Mouse (Mus musculus) thymus, adult 2 months (tissue): ENCODE measurements around the gene Dpp3. TPM values are rescaled to one million over a fixed set of nuclear protein-coding genes. Genes with fewer than 3 reads are reported as not detected.

Experiments
- DNase-seq: peaks from one replicate; pipeline ENCODE4 v3.0.0; 2021
- H3K27ac ChIP-seq: fragments of 200-500 bp; 2 replicates; pipeline ENCODE4 v1.5.1; 2012; ENCODE audit warnings: low read length, control low read depth; ENCODE audit not compliant: control insufficient read depth, insufficient read depth
- H3K27me3 ChIP-seq: fragments of 200-500 bp; 2 replicates; pipeline ENCODE4 v1.6.1; 2012; ENCODE audit warnings: mild to moderate bottlenecking, low read length, moderate library complexity, mixed read lengths; ENCODE audit not compliant: control insufficient read depth, insufficient read depth
- H3K36me3 ChIP-seq: fragments of 200-500 bp; 2 replicates; pipeline ENCODE4 v1.6.1; 2012; ENCODE audit warnings: mild to moderate bottlenecking, low read length, moderate library complexity; ENCODE audit not compliant: control insufficient read depth, insufficient read depth
- H3K4me1 ChIP-seq: fragments of 200-500 bp; replicated peaks from 2 replicates; pipeline ENCODE4 v1.6.1; 2012; ENCODE audit warnings: low read length; ENCODE audit not compliant: control insufficient read depth, insufficient read depth
- H3K4me3 ChIP-seq: fragments of 200-500 bp; 2 replicates; pipeline ENCODE4 v1.5.1; 2012; ENCODE audit warnings: mild to moderate bottlenecking, low read length, control low read depth, moderate library complexity; ENCODE audit not compliant: control insufficient read depth, insufficient read depth
- CTCF ChIP-seq: fragments of 200-500 bp; IDR thresholded peaks from 2 replicates; pipeline ENCODE4 v1.5.1; 2012; ENCODE audit warnings: mild to moderate bottlenecking, control low read depth, low read length, moderate library complexity, borderline replicate concordance; ENCODE audit not compliant: control insufficient read depth, poor library complexity, insufficient read depth; ENCODE audit errors: extremely low read depth
- POLR2A ChIP-seq: fragments of 200-500 bp; IDR thresholded peaks from 2 replicates; pipeline ENCODE4 v1.6.1; 2012; ENCODE audit warnings: mild to moderate bottlenecking, low read length, control low read depth, moderate library complexity; ENCODE audit not compliant: control insufficient read depth, poor library complexity, insufficient read depth; ENCODE audit errors: extremely low read depth
- WGBS: fragments of 180-500 bp; shearing (Covaris S2); methylation state at CpG from one replicate; pipeline ENCODE4 v1.1.7; 2018; 5-methylcytosine and 5-hydroxymethylcytosine counted together
- polyA plus RNA-seq: library from polyadenylated mRNA; depleted of rRNA; stranded (reverse); fragments of >200 nt; gene quantifications from 2 replicates; pipeline ENCODE4 v1.2.3, GENCODE M21; 2012

The Dpp3 gene
- polyA plus RNA-seq, 1 experiment, result 153 TPM

DNA sequence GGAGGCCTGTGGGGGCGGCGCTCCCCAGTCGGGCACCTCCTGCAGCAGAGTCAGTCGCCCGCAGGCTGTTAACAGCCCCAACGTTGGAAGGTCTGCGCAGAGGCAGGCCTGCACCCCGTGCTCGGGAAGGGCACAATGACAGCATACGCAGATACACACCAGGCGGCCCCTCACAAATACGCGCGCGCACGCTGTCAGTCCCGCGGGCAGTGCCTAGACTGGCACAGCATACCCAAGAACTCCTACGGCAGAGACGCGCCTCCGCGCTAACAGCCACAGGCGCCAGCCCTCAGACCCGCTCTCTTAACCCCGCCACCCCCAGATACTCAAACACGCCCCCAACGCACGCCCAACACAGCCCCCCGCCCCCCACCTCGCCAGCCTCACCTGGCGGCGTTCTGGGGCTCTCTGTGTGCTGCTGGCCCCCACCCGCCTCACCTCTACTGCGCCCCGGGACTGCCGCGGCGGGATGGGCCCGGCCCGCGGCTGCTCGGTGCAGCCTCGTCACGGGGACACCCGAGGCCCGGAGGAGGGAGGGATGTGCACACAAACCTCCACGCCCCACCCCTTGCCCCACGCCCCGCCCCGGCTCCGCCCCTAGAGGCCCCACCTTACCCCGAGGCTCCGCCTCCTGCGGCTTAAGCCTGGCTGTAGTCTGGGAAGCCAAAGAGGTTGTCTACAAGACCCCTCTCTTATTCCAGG, 14.6 kb upstream of the Dpp3 start, which contains the start of gene Peli3:
TSS of gene Peli3 (minus strand) at position 577 of the 702 bp plus-strand sequence.
- peak; percentile 77 for DNase-seq
- Histone ChIP-seq H3K27me3 (no peaks in the 10 kb centered on the region; the same call in 1 of the 2 replicates), H3K27ac (no peak within 1 kb of the TSS), H3K36me3 (no peaks in the 10 kb centered on the region), H3K4me3 (peak within 1 kb of the TSS; percentile 49), H3K4me1 (peaks cover 13% of the 10 kb centered on the region)
- TF ChIP-seq CTCF (no peak), POLR2A (no peak)
- whole genome bisulfite sequencing, result 1% methylated on average over 46 of the region's 55 CpGs

DNA sequence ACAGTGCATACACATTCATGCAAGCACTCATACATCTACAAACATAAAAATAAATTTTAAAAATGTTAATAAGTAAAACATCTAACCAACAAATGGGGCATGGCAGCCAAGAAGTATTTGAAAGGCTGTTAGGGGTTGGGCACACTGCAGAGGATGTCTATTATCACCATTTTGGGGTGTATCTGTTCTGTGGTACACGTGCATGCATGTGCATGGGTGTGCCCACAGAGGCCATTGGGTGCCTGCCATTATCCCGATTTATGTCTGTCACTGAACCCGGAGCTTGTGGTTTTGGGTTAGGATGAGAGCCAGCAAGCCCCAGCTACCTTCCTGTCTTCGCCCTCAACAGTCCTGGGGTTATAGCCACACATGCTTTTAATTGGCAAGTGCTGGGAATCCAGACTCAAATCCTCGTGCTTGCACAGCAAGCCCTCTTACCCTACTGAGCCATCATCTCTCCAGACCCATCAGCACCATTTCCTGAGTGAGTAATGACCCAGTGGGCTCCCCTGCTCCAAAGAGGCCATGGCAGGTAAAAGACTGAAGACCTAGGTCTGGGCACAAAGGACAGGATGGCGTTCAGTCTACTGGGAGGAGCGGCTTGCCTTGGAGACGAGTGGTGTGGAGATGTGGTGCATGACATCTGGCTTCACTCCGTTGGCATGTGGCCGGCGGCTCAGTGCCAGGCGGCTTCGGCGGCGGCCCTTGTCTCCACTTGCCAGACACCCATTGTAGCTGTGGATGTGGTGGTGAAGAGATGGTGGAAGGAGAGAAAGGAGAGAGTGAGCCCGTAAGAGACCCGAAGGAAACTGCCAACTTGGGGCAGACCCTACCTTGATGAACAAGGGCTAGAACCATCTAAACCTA, 9.6 kb upstream of the Dpp3 start:
- H3K27me3 ChIP-seq, result no peaks in the 10 kb centered on the region; the same call in 1 of the 2 replicates
- DNase-seq, result no peak
- 73% methylated on average over 17 of the region's 17 CpGs for WGBS
- TF ChIP-seq POLR2A, result no peak
- no peak for TF ChIP-seq CTCF
- no peaks in the 10 kb centered on the region for H3K36me3 ChIP-seq
- no peak overlapping the region for H3K27ac ChIP-seq
- peaks cover 6% of the 10 kb centered on the region; the same call in 1 of the 2 replicates for H3K4me1 ChIP-seq
- H3K4me3 ChIP-seq, result no peak overlapping the region

DNA sequence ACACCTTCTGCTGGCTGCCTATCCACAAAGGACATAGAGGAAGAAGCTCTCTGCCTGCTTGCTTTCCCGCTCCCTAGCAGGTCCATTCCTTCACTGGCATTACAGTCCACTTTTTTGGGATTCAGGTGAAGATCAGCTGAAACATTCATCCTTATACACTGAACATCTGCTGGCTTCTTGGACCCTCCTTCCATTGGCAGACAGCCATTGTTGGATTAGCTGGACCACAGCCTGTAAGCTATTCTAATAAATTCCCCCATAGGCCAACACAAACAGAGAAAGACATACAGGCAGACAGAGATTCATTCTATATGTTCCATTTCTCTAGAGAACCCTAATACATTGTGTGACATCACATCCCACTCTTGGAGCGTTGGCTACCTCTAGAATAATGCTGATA, 8.8 kb upstream of the Dpp3 start:
- H3K27ac ChIP-seq, result no peak overlapping the region
- DNase-seq, result no peak
- no peaks in the 10 kb centered on the region for H3K4me1 ChIP-seq
- no peak overlapping the region for H3K4me3 ChIP-seq
- TF ChIP-seq CTCF (no peak), POLR2A (no peak)
- H3K27me3 ChIP-seq, result no peaks in the 10 kb centered on the region; the same call in 1 of the 2 replicates
- no peaks in the 10 kb centered on the region for H3K36me3 ChIP-seq
- 87% methylated on average over 2 of the region's 2 CpGs for WGBS

DNA sequence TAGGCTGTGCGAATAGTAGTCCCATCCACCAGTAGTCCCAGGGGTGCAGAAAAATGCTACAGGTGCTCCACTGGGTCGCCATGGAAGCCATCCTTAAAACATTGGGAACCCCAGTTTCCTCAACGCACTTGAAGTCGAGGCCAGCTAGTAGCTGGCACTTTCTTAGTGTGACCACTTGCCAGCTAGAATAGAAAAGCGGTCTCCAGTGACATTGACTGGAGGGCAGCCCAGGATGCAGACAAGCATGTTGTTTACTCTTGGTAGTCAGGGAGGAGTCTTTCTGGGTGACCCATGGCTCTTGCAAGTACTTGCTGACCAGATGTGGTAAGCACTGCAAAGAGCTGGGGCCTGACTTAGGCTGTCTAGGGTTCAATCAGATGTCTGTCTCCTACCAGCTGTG, 694 bp upstream of the Dpp3 start:
- Histone ChIP-seq H3K36me3 (peaks cover 6% of the 10 kb centered on the region; the same call in 1 of the 2 replicates), H3K27ac (no peak overlapping the region), H3K27me3 (no peaks in the 10 kb centered on the region), H3K4me1 (peaks cover 12% of the 10 kb centered on the region), H3K4me3 (no peak overlapping the region)
- 85% methylated on average over 5 of the region's 5 CpGs for WGBS
- no peak for DNase-seq
- TF ChIP-seq POLR2A (no peak), CTCF (no peak)

DNA sequence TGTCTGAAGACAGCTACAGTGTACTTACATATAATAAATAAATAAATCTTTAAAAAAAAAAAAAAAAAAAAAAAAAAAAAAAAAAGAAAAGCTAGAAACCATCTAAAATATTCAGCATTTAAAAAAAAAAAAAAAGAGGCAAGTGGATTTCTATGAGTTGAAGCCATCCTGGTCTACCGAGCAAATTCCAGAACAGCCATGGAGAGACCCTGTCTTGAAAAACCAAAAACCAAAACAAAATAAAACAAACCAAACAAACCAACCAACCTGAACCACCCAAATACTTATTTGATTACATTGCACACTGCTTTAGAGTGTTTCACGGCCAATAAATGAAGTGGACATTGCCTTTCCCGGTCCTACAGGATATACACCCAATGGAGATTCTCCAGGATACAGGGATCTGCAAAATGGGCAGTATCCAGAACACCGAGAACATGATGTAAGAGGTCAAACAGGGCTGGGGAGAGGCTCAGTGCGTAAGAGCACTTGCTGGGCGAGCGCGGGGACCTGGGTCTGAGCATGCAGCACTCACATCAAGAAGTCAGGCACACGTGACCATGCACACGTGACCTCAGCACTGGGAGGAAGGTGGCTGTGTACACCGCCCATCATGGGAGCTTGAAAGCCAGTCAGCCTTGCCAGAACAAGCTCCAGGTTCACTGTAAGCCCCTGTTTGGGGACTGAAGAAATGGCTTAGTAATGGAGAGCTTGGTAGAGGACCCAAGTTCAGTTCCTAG, 2.8 kb downstream of the Dpp3 start:
- H3K27ac ChIP-seq, result no peak overlapping the region
- TF ChIP-seq CTCF (no peak), POLR2A (no peak)
- no peaks in the 10 kb centered on the region for H3K27me3 ChIP-seq
- H3K4me1 ChIP-seq, result peaks cover 12% of the 10 kb centered on the region
- DNase-seq, result no peak
- peaks cover 40% of the 10 kb centered on the region for H3K36me3 ChIP-seq
- no peak overlapping the region for H3K4me3 ChIP-seq
- WGBS, result 98% methylated on average over 11 of the region's 11 CpGs

DNA sequence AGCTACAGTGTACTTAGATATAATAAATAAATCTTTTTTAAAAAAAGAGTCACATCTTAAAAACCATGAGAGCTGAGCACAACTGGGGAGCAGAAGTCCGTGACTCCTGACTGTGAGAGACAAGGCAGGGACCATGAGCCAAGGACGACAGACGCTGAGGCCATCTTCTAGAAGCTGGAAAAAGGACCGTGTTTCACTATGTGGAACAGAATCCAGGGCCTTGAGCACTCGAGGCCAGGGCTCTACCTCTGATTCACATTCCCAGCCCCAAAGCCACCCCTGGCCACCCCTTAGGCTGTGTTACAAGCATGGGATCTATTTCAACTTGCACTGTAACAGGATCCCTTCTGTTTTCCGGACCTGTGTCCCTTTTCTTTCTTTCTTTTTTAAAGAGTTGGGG, 8.4 kb downstream of the Dpp3 start:
- no peaks in the 10 kb centered on the region for H3K4me1 ChIP-seq
- 94% methylated on average over 6 of the region's 6 CpGs for WGBS

More for the DNA sequence above, 8.4 kb downstream of the Dpp3 start:
- Histone ChIP-seq H3K4me3 (no peak overlapping the region), H3K36me3 (peaks cover 86% of the 10 kb centered on the region), H3K27me3 (no peaks in the 10 kb centered on the region), H3K27ac (no peak overlapping the region)
- TF ChIP-seq POLR2A (no peak), CTCF (no peak)
- DNase-seq, result no peak
